Mouse (Mus musculus) C2C12 (cell line): Measurements from ENCODE around the gene Megf6.

Experiments used
- CEBPB ChIP-seq: IDR thresholded peaks from one replicate; pipeline ENCODE4 v1.6.1; 2011; ENCODE audit warnings: low read depth, mild to moderate bottlenecking, control low read depth, moderate library complexity
- CTCF ChIP-seq: IDR thresholded peaks from one replicate; pipeline ENCODE4 v1.5.1; 2011; ENCODE audit not compliant: control insufficient read depth, insufficient read depth, insufficient read length
- FOSL1 ChIP-seq: IDR thresholded peaks from one replicate; pipeline ENCODE4 v1.8.0; 2011; ENCODE audit warnings: mild to moderate bottlenecking, low read length; ENCODE audit not compliant: poor library complexity, insufficient read depth, severe bottlenecking
- MAX ChIP-seq: IDR thresholded peaks from one replicate; pipeline ENCODE4 v1.6.1; 2011; ENCODE audit warnings: mild to moderate bottlenecking, control low read depth
- MYOD1 ChIP-seq: IDR thresholded peaks from one replicate; pipeline ENCODE4 v1.6.1; 2011; ENCODE audit warnings: low read depth; ENCODE audit not compliant: control insufficient read depth, insufficient read length
- MYOG ChIP-seq: IDR thresholded peaks from one replicate; pipeline ENCODE4 v1.6.1; 2011; ENCODE audit not compliant: control insufficient read depth, insufficient read length; ENCODE audit errors: extremely low read depth
- USF1 ChIP-seq: IDR thresholded peaks from one replicate; pipeline ENCODE4 v1.6.1; 2011; ENCODE audit warnings: low read depth, mild to moderate bottlenecking, control low read depth, moderate library complexity

DNA sequence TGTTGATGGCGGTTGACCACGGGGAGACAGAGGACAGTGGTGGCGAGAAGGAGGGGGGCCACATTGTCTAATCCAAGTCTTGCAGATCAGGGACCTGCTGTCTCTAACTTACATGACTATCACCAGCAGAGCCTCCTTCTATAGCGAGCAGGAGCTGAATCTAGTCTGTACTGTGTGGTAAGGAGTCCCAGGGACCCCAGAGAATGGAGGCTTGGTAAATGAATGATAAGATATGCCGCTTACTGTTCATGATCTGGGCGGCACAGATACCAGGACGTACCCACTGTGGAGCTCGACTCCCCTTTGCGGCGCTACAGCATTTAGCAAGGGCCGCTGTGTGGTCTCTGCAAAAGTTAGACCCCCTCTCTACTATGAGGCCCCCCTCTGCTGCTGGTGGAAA, 48.7 kb upstream of the Megf6 start:
- no peak for TF ChIP-seq CTCF
- TF ChIP-seq MAX = no peak
- TF ChIP-seq CEBPB = no peak
- TF ChIP-seq MYOD1 = no peak
- TF ChIP-seq FOSL1 = no peak
- no peak for TF ChIP-seq MYOG
- TF ChIP-seq USF1 = no peak
